Mouse (Mus musculus): Measurements from ENCODE around the gene Atp6v0e2.
"Not testable (repeated sequence)": the region's sequence is repeated elsewhere in the genome, so short reads cannot be mapped to it uniquely, and the experiment has no call there.

Gene Atp6v0e2

GRCm38 (mm10) chr6:48537105-48537954, at the start of gene Atp6v0e2:
TSS of gene Atp6v0e2 (plus strand) at chr6:48537615.
- in situ Hi-C loops (cut with MboI): no loop called here

GRCm38 (mm10) chr6:48487747-48488725, 49.4 kb upstream of the Atp6v0e2 start:
- in situ Hi-C loops (cut with MboI): no loop called here

- in situ Hi-C loops (cut with MboI): no loop called here
These were observed 47.7 kb upstream of the Atp6v0e2 start for GRCm38 (mm10) chr6:48489741-48490140.

- in situ Hi-C loops (cut with MboI): no loop called here
These were observed 46.1 kb upstream of the Atp6v0e2 start for GRCm38 (mm10) chr6:48491361-48491760.

GRCm38 (mm10) chr6:48493136-48493730, 44.2 kb upstream of the Atp6v0e2 start:
- in situ Hi-C loops (cut with MboI): no loop called here

GRCm38 (mm10) chr6:48497521-48497920, 39.9 kb upstream of the Atp6v0e2 start:
- in situ Hi-C loops (cut with MboI): no loop called here

- in situ Hi-C loops (cut with MboI): no loop called here
These were observed 33.6 kb upstream of the Atp6v0e2 start for GRCm38 (mm10) chr6:48503847-48504240.

- in situ Hi-C loops (cut with MboI): no loop called here
These were observed 33.1 kb upstream of the Atp6v0e2 start for GRCm38 (mm10) chr6:48504241-48504854.

- in situ Hi-C loops (cut with MboI): no loop called here
These were observed 29.3 kb upstream of the Atp6v0e2 start for GRCm38 (mm10) chr6:48508087-48508486.

- in situ Hi-C loops (cut with MboI): no loop called here
These were observed 27.0 kb upstream of the Atp6v0e2 start for GRCm38 (mm10) chr6:48510426-48510825.

- in situ Hi-C loops (cut with MboI): no loop called here
These were observed 25.6 kb upstream of the Atp6v0e2 start for GRCm38 (mm10) chr6:48511861-48512260.

GRCm38 (mm10) chr6:48524882-48525281, 12.5 kb upstream of the Atp6v0e2 start:
- in situ Hi-C loops (cut with MboI): not testable (repeated sequence)

GRCm38 (mm10) chr6:48527901-48528300, 9.5 kb upstream of the Atp6v0e2 start:
- in situ Hi-C loops (cut with MboI): no loop called here

- in situ Hi-C loops (cut with MboI): no loop called here
These were observed 8.2 kb upstream of the Atp6v0e2 start for GRCm38 (mm10) chr6:48529261-48529660.

- in situ Hi-C loops (cut with MboI): no loop called here
These were observed 7.5 kb upstream of the Atp6v0e2 start for GRCm38 (mm10) chr6:48529871-48530440.

GRCm38 (mm10) chr6:48530862-48531261, 6.6 kb upstream of the Atp6v0e2 start:
- in situ Hi-C loops (cut with MboI): no loop called here

GRCm38 (mm10) chr6:48533475-48533874, 3.9 kb upstream of the Atp6v0e2 start:
- in situ Hi-C loops (cut with MboI): no loop called here

- in situ Hi-C loops (cut with MboI): no loop called here
These were observed 2.5 kb upstream of the Atp6v0e2 start for GRCm38 (mm10) chr6:48534913-48535312.

GRCm38 (mm10) chr6:48536091-48536490, 1.3 kb upstream of the Atp6v0e2 start:
- in situ Hi-C loops (cut with MboI): no loop called here

- in situ Hi-C loops (cut with MboI): no loop called here
These were observed 1.7 kb downstream of the Atp6v0e2 start for GRCm38 (mm10) chr6:48538841-48539737.
